Mouse (Mus musculus): ENCODE measurements around the gene Dlec1.

DNA sequence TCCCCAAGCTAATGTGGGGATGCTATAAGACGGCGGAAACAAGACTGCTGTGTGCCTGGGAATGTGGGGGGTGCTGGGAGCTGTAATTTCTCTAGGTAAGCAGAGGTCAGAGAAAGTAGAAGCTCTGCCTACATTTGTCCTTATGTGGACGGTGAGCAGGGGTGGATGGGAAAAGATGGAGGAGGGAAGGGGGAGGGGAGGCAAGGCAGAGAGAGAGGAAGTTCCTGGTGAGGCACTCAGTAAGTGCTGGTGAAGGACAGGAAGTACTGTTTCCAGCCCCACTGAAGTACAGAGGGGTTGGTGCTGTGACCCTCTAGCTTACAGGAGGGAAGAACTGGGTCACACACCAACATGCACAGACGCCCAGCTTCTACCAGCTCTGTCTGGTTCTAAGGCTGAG is 38.0 kb upstream of the Dlec1 start:
- TF ChIP-seq CTCF (IDR thresholded peaks at IDR 0.05; ENCODE audit: low read depth, low read length) (no peak), GATA1 (IDR thresholded peaks at IDR 0.05; ENCODE audit: borderline replicate concordance, low read length) (no peak)

Data from G1E (cell line).